Mouse (Mus musculus) kidney, adult 18-20 months (tissue): ENCODE measurements at regions not wholly inside any gene's neighbourhood (a gene's known extent, or its start where the extent isn't known, plus 50 kb on each side); places are given as distances from the start of the nearest gene placed in this dataset.
"Not testable (repeated sequence)": the region's sequence is repeated elsewhere in the genome, so short reads cannot be mapped to it uniquely, and the experiment has no call there.

Experiments used
- DNase-seq: peaks from one replicate; pipeline ENCODE4 v3.0.0; 2021

DNA sequence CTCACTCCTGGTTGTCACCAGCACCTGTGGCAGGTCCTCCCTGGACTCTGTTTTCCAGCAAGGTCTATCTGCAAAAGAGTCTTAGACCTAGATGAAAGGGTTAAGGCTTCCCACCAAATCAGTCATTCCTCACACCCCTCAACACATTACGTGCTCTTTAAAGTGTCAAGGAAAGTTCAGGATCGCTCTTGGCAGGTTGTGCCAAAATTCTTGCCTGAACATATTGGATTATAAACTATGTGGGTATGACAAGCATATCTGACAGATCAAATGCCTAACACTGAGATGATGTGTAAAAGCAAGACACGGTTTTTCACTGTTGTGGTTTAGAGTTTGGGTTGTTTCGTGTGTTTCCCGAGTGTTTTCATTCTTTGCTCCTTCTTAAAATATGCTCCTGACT is 193.0 kb upstream of the Six2 start:
- DNase-seq, result no peak

DNA sequence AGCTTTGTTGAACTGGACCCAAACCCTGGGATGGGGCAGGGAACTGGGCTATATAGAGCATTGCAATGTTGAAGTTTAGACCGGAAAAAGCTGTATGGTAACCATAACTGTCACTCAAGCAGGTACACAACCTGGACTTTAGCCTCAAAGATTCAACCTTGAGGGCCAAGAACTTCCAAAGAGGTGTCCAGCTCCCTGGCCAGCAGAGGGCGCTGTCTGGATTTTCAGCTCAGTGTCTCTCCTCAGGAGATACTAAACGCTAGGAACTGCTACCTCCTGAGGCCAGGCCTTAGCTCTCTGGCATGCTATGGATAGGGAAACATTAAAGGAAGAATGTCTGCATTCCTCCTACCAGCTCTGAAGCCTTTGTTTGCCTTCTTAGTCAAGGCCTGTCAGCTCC is 189.4 kb upstream of the Six2 start:
- peak; percentile 46 for DNase-seq

DNA sequence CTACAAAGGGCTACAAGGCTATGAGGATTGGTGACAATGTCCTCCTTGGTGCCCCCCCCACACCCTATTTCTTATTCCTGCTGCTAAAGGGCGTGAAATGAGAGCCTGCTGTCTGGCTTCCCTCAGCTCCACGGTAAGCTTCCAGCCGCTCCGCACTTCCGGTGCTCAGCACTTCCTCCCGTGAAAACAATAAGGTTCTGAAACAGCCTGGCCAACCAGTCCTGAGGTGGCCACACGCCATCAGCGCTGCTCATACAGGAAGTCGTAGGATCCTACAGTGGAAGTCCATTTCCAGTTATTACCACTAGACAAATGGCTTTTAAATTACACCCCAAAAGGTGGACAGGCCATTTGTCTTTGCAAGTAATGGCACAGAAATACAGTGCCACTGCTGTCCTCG is 188.8 kb upstream of the Six2 start:
- DNase-seq, result no peak

DNA sequence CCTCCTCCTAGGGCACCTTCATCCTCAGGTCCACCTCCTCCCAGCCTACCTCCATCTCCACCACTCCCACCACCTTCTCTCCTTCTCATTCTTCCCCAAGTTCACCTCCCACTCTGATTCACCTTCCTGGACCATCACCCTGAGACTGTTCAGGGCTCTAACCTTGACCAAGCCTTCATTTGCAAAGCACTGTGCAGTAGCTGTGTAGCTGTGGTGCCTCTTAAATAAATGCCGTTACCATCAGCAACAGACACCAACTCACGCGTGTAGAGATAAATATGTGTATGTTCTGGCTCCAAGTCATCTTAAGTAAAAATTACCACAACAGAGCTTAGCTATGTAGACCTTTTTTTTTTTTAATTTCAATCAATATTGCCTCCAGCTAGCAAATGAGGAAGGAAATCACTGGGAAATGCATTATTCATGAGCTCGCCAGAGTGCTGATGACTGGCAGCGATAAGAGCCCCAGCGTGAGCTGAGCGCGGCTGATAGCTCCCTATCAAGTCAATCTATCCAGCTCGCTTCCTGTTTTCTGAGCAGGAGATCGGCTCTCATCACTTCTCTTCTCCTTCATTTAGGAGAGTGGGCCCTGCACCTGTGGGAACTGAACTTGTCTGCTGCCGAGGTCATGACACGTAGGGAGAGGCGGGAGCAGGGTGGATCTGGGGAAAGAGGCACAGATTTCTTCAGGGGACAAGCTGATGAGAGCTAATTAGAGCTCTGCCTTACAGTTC is 185.9 kb upstream of the Six2 start:
- peak; percentile 13 for DNase-seq

DNA sequence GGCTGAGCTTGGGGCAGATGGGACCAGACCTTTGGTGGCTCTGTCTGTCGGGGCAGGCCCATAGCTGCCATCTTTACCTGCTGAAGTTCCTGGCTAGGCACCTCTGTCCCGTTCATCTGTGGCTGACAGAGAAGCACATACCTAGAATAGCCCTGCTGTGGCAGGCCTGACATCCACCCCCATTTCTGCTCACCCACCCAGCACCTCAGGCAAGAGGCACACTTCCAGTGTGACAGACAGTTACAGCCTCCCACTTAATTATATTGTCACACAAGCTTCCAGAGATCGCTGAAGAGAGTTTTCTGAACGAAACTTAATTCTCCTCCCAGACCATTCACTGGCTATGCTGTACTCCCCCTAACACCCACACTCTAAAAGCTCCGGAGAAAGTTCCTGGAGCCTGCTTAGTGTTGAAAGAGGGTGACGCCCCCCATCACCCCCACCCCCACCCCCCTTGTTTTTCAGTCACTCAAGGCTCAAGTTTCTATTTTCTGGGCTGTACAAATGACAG is 184.9 kb upstream of the Six2 start:
- no peak for DNase-seq

DNA sequence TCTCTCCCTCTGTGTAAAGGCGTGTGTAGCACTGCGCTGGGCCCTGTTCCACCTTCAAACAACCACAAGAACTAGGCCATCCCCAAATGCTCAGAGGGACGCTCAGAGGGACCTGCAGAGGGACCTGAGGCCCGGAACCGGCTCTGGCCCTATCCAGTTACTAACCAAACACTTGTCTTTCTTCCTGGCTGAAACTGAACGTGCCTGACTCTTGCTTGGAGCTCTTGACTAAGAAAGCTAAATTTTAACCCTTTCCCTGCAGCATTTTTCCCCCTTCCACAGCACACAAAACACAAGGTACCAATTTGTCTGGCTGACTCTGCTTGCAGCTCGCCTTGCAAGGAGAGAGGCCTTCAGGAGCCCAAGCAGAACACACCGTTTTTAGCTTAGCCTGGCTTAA is 182.3 kb upstream of the Six2 start:
- DNase-seq, result no peak

DNA sequence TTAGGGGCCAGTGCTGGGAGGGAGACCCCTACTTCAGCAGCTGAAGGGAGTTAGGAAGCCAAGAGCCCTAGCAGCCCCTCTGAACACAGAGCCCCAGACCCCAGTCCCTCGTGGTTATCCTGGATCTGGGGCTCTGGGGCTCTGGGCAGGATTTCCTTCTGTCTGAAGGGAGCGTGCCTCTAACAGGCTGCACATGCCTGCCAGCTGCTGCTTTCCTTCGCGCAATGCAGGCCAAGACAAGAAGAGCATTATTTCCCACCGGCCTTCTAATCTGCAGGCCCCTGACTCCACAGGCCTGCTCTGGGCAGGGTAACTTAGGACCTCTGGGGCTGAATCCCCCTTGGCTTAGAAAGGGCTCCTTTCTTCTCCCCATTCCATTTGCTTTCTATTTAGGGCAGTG is 181.1 kb upstream of the Six2 start:
- DNase-seq, result no peak

DNA sequence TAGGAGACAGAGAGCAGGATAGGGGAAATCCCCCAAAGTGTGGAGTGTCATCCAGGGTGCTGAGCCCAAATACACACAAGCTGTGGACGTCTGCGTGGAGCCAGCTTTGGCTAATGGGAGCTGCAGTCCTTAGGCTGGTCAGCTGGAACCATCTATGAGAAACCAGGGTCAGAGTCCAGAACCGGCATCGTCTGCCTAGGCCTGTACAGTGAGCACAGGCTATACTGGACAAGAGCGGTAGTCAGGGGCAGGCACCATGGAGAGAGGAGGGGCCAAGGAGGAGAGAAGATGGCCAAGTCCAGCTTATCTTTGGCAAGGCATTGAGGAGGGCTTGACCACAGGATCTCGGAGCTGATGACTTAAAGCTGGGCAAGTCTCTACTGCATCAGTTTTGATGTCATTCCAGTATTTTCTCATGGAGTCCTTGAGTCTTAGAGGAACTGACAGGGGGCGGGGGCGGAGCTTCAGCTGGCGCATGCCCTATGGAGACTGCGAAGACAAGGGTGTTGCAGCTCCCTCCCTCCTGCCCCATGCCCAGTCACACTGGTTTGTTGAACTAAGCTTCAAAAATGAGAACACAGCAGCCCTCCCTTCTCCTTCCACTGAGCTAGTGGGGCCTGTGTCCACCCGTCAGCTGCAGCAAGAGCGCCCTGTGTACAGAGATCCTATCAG is 180.0 kb upstream of the Six2 start:
- DNase-seq, result peak; percentile 29

DNA sequence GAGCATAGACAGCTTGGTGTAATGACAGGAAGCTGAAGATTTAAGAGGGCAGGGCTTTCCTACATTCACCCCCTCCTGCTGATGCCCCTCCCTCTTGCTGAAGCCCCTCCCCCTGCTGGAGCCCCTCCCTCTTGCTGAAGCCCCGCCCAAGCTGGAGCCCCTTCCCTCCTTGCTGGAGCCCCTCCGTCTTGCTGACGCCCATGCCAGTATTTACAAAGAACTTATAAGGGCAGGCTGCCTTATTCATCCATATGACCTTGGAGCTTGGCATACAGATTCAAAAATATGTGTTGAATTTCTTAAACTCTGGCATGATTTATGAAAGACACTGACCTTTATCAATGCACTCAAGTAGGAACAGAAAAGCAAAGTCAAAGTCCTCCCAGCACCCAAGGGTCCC is 178.5 kb upstream of the Six2 start:
- no peak for DNase-seq

DNA sequence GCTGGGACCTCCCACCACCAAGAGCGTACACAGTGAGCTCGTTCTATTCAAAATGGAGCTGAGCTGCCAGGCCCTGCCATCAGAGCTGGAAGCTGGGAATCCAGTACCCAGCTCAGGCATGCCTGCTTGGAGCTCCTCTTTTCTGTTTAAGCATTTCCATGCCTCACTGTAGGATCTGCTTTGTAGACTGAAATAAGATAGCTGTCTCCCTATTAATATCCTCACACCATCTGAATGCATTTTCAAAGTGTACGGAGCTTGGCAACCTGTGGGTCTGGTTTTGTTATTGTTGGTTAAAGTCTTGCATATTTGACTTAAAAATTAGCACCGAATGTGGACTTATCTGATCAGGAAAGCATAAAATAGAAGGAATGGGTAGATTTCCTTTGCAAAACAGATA is 177.9 kb upstream of the Six2 start:
- no peak for DNase-seq

DNA sequence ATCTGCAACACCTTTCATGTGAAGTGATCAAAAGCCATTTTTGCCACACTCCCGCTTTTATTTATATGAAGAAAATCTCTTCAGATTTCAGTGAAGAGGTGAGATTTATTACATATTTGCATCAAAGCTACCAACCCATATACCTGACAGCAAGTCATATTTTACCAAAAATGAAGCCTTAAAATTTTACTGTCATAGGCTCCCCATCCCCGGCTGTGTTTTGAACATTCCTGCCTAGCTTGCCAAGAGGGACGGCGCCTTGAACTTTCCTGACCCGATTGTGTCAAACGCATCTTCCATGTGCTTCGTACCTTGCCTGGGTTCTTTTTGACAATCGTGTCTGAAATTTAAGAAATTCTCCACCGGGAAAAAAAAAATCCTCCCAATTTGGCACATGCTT is 173.3 kb upstream of the Six2 start:
- no peak for DNase-seq

DNA sequence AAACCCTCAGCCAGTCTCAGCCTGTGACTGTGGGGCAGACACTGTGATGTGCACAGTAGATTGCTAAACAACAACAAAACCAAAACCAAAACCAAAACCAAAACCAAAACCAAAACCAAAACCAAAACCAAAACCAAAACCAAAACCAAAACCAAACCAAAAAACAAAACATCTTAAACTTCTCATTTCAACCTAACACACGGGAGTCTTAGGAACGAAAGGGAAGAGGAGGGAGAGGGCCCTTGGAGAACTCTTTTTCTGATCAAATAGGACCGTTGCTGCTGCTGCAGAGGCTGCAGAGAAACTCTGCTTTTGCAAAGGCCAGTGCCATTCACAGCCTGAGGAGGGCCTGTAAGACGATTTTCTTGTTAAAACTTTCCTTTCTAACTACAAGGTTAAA is 172.7 kb upstream of the Six2 start:
- DNase-seq, result no peak

DNA sequence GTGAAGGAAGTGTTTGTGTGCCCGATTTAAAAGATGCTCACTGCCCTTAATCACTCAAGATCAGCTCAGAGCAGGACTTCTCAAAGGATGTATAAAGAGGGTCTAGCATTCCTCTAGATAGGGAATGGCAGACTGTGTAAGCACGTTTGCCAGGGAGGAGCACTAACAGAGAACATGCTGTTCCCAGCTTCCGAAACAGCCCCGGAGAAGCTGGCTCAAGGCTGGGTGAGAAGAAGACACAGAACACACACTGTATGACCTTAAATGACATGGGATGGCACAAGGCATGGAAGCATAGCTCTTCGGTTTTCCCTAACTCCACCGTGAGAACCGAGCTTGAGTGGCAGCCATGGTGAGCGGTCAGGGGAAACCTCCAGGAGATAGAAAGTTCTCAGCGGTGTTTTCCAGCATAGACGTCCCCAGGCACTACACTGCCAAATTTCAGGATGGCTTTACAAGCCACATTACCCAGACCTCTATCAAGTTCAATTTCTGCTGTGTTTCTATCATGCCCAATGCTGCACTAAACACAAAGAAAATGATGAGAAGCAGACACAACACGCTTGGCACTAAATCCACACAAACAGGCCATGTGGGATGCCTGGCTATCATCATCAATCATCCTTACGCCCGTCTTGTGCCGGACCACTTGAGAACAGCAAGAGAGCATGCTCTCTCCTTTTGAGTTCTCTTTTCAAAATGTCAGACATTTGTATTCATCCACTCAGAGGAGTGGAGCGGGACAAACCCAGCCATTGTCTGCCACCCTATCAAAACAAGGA is 172.0 kb upstream of the Six2 start:
- DNase-seq, result no peak

DNA sequence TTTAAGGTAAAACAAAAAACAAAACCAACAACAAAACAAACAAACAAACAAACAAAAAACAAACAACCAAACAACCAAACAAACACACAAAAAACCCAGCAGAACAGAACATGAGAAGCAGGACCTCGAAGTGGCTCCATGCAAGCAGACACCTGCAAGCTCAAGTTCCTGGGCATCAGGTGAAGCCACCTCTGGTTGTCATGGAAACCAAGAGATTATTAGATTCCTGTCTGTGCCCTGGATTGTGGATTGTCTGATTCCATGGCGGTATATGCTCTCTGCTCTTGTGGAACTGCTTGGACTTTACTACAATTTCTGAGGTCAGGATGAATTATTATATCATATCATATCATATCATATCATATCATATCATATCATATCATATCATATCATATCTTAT is 170.4 kb upstream of the Six2 start:
- DNase-seq, result no peak

DNA sequence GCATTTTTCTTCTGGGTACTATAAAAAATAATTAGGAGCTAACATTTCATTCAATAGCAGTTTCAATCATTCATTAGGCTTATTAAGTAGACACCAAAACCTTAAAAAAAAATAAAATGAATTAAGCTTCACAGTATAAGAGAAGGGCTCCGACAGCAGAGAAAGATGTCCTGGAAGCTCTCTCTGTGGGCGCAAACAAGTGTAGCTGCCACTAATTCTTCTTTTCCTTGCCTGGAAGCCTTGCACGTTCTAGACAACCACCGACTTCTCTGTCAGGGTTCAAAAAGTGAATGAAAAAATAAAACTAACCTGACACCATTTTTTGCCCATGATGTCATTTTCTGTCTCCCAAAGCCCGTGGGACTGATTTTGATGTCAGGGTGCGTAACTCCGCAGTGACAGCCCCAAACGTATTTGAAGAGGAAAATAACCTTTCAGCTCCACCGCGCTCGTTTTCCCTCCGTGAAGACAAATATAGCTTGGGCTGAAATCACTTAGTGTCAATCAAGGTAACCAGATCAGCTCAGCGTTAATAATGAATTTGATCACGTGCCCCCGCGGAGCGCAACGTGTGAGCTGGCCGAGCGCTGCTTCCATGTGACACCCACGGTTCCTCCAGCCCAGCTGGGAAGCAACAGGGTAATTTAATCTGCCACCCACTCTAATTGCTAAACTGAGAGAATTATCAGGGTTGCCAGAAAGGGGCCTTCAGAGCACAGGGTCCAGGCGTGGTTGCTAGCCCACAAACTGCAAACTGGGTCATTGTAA is 169.8 kb upstream of the Six2 start:
- DNase-seq, result peak; percentile 57

DNA sequence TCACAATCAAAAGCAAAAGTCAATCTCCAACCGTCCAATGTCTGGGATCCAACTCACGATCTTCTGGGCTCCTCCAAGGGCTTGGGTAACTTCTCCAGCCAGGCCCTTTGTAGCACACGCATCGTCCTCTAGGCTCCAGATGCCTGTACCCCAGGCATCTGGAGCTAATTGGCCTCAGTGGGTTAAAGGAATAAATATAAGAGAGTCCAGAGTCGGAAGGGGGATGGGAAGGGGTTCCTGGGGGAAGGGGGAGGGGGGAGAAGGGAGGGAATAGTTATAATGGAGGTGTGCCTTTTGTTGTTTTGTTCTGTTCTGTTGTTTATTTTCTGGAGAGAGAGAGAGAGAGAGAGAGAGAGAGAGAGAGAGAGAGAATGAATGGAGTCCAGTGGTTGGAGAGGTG is 168.8 kb upstream of the Six2 start:
- not testable (repeated sequence) for DNase-seq

DNA sequence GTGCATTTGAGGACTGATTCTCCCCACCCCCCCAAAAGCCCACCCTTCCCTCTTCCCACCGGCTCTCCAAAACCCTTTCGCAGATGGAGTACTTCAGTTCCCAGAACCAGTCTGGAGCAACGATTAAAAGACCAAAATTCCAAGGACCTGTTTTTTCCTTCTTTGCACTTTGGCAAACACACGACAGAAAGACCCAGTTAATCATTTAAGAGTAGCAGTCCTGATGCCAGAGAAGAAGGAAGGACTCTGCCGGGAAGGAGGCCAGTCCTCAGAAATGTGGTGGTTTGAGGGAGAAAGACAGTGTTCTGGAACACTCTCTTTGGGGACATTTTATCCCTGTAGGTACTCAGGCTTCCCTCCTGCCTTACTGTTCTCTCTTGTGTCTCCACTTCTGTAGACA is 165.1 kb upstream of the Six2 start:
- DNase-seq, result peak; percentile 34

DNA sequence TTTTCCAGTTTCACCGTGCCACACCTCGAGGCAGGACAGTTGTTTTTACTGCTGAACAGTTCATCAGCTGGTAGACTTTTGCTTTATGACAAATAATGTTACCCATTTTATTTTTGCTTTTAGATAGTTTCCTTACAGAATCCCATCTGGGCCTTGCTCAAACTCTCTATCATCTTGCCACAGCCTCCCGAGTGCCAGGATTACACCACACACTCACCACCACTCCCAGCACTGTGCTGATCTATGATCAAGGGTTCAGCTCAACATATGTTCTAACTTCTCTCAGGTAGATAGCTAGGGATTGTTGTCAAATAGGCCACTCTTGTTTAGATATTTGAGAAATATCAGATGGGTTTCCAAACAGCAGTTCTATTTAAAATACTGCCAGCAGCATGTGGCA is 160.5 kb upstream of the Six2 start:
- DNase-seq, result no peak

DNA sequence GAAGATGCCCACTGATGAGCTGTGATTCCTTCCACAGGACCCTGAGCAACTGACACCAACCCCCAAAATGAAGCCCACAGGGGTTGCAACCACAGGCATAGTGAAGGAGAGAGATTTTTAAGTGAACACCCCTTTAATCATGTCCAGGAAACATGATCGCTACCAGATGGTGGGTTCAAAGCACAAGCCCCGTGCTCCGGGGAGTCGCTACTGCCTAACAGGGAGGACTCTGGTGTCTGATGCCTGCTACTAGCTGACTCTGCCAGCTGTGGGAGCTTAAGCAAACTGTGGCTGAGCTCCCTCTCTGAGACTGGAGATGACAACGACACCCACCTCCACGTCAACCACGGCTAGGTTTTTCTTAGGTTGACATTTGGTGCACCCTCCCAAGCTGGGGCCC is 159.7 kb upstream of the Six2 start:
- DNase-seq, result no peak

DNA sequence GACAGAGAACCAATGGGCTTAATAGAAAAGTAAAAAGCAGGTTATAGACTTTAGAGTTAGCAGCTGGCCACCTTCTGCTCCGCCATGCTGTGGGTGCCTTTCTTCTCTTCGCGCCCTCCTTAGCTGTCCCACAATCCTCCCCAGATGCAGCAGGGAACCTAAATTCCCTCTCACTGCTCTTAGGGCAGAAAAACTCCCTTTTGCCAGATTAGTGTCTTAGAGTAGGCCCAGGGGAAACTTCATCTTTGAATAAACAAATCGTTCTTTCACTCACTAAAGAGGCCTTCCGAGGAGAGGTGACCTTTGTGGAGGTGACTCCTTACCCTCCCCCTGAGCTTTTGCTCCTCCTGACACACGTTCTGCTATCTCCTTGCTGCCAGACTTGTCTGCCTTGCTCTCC is 157.0 kb upstream of the Six2 start:
- no peak for DNase-seq

DNA sequence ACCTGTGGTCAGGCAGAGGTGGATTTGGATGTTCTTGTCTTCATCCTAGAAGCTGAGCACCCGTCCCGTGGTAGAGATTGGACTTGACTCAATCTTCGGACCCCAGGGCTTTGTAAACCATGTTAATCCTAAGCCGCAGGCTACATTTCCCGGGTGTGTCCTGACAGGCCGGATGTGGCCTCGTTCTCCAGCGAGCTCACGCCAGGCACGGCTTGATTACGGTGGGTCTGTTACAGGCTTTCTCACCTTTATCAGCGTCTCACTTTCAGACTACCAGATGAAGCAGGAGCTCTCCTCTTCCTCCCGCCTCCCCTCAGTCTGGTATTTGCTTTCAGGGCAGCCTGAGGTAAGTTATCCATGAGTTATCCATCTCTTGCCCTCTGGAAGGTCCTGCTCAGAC is 156.4 kb upstream of the Six2 start:
- no peak for DNase-seq

DNA sequence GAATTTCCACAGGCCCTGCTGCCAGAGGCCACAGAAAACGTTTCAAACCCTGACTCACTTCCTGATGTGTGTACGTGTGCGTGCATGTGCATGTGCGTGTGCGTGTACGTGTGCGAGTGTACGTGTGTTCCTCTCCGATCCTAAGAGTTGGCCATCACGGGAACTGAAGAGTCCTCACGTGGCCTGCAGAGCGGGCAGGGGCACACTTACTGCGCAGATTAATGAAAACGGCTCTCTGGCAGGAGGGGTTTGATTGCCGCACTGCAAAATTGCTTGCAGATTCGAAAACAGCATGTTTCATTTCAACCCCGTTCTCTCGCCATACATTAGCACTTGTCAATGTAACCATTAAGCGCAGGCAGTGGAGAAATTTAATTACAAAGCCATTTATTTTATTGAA is 135.0 kb upstream of the Six2 start:
- no peak for DNase-seq

DNA sequence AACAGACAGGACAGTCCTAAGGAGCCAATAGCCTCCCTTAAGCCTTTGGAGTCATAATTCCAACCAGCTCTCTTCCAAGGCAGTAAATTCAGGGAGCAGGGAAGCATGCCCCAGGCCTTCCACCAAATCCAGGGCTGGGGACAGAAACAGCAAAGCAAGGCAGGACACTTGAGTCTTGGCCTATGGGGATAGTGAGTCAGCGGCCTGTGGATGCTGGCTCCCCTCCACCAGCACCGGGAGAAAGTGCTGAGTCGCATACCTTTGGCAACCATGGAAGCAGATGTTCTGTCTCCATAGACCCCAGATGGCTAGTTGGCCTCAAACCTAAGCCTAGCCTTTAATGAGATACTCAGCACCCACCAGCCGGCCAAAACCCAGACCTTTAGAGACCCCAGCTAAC is 133.8 kb upstream of the Six2 start:
- no peak for DNase-seq
